Mouse (Mus musculus) left cerebral cortex, postnatal 36 days (tissue): ENCODE measurements at regions not wholly inside any gene's neighbourhood (a gene's known extent, or its start where the extent isn't known, plus 50 kb on each side); places are given as distances from the start of the nearest gene placed in this dataset.

Experiments used
- DNase-seq, 2 experiments: peaks; one replicate each; pipeline ENCODE4 v3.0.0; 2021 to 2022; ENCODE audit warnings: low spot score in 2 of 2, mixed read lengths in 1 of 2
- intact Hi-C: fragments of 180-260 bp; cut with DNase I; formaldehyde crosslinking; loops from one replicate; pipeline ENCODE4 v1.15.1; 2025

- DNase-seq, result no peak
These were observed 281.7 kb downstream of the Rprm start for GRCm38 (mm10) chr2:53803666-53804065.

GRCm38 (mm10) chr2:53850815-53851528, 234.4 kb downstream of the Rprm start:
- DNase-seq, result no peak
- intact Hi-C loops, result no loop called here

More at GRCm38 (mm10) chr2:53803666-53804065, 281.7 kb downstream of the Rprm start:
- intact Hi-C loops, result no loop called here
